Mouse (Mus musculus): ENCODE measurements around the gene Prss57. TPM values are rescaled to one million over a fixed set of nuclear protein-coding genes. Genes with fewer than 3 reads are reported as not detected.
A peak's percentile ranks its signal among the peaks of the same experiment; 100 is the strongest.

Prss57 gene
- total and polyA plus RNA-seq, 3 experiments = 0.05 TPM; not detected in 2

DNA sequence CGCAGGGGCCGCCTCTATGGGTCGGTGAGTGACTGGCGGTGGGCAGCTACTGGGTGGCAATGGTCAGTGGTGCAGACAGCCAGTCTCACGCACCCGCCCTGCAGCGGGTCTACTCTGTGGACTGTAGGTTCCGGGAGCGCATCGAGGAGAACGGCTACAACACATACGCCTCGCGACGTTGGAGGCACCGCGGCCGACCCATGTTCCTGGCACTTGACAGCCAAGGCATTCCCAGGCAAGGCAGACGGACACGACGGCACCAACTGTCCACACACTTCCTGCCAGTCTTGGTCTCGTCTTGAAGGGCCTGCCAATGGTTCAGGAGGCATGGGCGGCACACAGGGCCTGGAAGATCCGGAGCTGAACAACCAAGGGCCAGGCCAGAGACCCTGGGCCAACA is 34.1 kb downstream of the Prss57 start:
- Histone ChIP-seq H3K9me3 (replicated peaks) (0 out of 2 replicates have a peak, but pooled peaks cover 3% of the 10 kb centered on the region), H3K4me3 (ENCODE audit: low read depth, low read length) (no peak overlapping the region), H3K36me3 (replicated peaks) (peaks cover 66% of the 10 kb centered on the region), H3K27me3 (ENCODE audit: insufficient read depth, low read length) (peaks cover 8% of the 10 kb centered on the region), H3K4me1 (ENCODE audit: insufficient read depth, low read depth, low read length) (peaks cover 15% of the 10 kb centered on the region)
- TF ChIP-seq GATA1 (IDR thresholded peaks at IDR 0.05; ENCODE audit: borderline replicate concordance, low read length) (no peak), TAL1 (conservative IDR thresholded peaks at IDR 0.05; ENCODE audit: low read depth, low read length) (no peak), POLR2AphosphoS5 (IDR thresholded peaks at IDR 0.05; ENCODE audit: insufficient replicate concordance, low read depth, low read length) (no peak), GATA2 (IDR thresholded peaks at IDR 0.05; ENCODE audit: borderline replicate concordance, low read depth, low read length) (no peak), CTCF (IDR thresholded peaks at IDR 0.05; ENCODE audit: low read depth, low read length) (no peak)
- no peak for ATAC-seq (ENCODE audit: extremely low read depth, insufficient number of reproducible peaks, low FRiP score, poor library complexity, severe bottlenecking)
- no peak for DNase-seq (ENCODE audit: low spot score)

DNA sequence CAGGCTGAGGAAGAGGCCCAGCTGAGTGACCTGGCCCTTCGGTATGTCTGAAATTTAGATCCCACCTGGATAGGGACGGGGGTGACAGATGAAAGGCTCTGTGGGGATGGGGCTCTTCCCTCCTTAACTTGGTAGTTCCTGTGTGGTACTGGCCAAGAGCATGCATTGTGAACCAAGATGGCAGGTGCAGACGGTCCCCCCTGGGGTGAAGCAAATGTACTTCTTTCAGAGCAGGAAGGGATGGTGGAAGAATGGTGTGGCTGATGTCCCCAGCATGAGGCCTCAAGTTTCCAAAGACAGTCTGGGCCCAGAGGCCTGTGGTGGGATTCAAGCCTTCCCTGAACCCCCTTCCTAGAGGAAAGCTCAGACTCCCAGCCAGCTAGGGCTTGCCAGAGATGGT is 34.9 kb downstream of the Prss57 start:
- Histone ChIP-seq H3K27me3 (ENCODE audit: insufficient read depth, low read length) (peaks cover 11% of the 10 kb centered on the region), H3K9me3 (replicated peaks) (0 out of 2 replicates have a peak, but pooled peaks cover 3% of the 10 kb centered on the region), H3K4me1 (ENCODE audit: insufficient read depth, low read depth, low read length) (peaks cover 15% of the 10 kb centered on the region), H3K4me3 (ENCODE audit: low read depth, low read length) (no peak overlapping the region), H3K36me3 (replicated peaks) (peaks cover 57% of the 10 kb centered on the region)
- ATAC-seq (ENCODE audit: extremely low read depth, insufficient number of reproducible peaks, low FRiP score, poor library complexity, severe bottlenecking) (no peak), DNase-seq (ENCODE audit: low spot score) (no peak)
- no peak for TF ChIP-seq POLR2AphosphoS5 (IDR thresholded peaks at IDR 0.05; ENCODE audit: insufficient replicate concordance, low read depth, low read length)

DNA sequence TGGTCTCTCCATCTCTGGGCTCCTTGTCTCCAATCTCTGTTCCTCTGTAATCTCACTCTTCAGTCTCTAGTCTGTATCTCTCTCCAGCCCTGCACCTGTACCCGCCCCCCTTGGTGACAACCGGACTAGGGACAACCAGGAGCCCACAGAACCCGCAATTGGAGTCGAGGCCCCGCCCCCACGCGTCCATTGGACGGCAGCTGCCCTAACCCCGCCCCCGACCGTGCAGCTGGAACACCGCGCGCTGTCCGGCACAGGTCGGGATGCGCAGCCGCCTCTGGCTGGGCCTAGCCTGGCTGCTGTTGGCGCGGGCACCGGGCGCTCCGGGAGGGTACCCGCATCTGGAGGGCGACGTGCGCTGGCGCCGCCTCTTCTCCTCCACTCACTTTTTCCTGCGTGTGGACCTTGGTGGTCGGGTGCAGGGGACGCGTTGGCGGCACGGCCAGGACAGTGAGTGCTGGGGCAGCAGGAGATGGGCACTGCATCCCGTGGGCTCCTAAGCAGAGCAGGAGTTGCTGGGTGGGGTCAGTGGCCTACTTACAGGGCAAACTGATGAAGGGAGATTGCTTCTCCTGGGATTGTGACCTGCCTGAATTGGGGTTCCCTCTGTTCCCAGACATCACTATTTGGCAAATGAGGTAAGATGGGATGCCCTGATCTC is 35.8 kb downstream of the Prss57 start, which contains the start of gene Fgf22:
Gene Fgf22, plus strand, starts transcription at position 221 of the 661 bp plus-strand sequence.
- TF ChIP-seq POLR2AphosphoS5 (IDR thresholded peaks at IDR 0.05; ENCODE audit: insufficient replicate concordance, low read depth, low read length) = no peak
- TF ChIP-seq TAL1 (conservative IDR thresholded peaks at IDR 0.05; ENCODE audit: low read depth, low read length) = no peak
- TF ChIP-seq CTCF (IDR thresholded peaks at IDR 0.05; ENCODE audit: low read depth, low read length) = no peak
- no peak for TF ChIP-seq GATA2 (IDR thresholded peaks at IDR 0.05; ENCODE audit: borderline replicate concordance, low read depth, low read length)
- no peak for TF ChIP-seq GATA1 (IDR thresholded peaks at IDR 0.05; ENCODE audit: borderline replicate concordance, low read length)
- Histone ChIP-seq H3K27me3 (ENCODE audit: insufficient read depth, low read length) (peaks cover 11% of the 10 kb centered on the region), H3K4me1 (ENCODE audit: insufficient read depth, low read depth, low read length) (peaks cover 15% of the 10 kb centered on the region), H3K36me3 (replicated peaks) (peaks cover 49% of the 10 kb centered on the region), H3K9me3 (replicated peaks) (0 out of 2 replicates have a peak, but pooled peaks cover 3% of the 10 kb centered on the region), H3K4me3 (ENCODE audit: low read depth, low read length) (peak within 1 kb of the TSS; percentile 27; the same call in 1 of the 2 replicates)
- ATAC-seq (ENCODE audit: extremely low read depth, insufficient number of reproducible peaks, low FRiP score, poor library complexity, severe bottlenecking) = no peak
- DNase-seq (ENCODE audit: low spot score) = no peak

- H3K27me3 ChIP-seq (ENCODE audit: insufficient read depth, low read length) = peaks cover 7% of the 10 kb centered on the region
- TF ChIP-seq GATA2 (IDR thresholded peaks at IDR 0.05; ENCODE audit: borderline replicate concordance, low read depth, low read length) = no peak
- no peak for TF ChIP-seq GATA1 (IDR thresholded peaks at IDR 0.05; ENCODE audit: borderline replicate concordance, low read length)
- no peak for TF ChIP-seq TAL1 (conservative IDR thresholded peaks at IDR 0.05; ENCODE audit: low read depth, low read length)
- no peak for TF ChIP-seq CTCF (IDR thresholded peaks at IDR 0.05; ENCODE audit: low read depth, low read length)
- TF ChIP-seq POLR2AphosphoS5 (IDR thresholded peaks at IDR 0.05; ENCODE audit: insufficient replicate concordance, low read depth, low read length) = no peak
- ATAC-seq (ENCODE audit: extremely low read depth, insufficient number of reproducible peaks, low FRiP score, poor library complexity, severe bottlenecking) (no peak), DNase-seq (ENCODE audit: low spot score) (no peak)
- no peak overlapping the region for H3K4me3 ChIP-seq (ENCODE audit: low read depth, low read length)
- peaks cover 32% of the 10 kb centered on the region for H3K4me1 ChIP-seq (ENCODE audit: insufficient read depth, low read depth, low read length)
- peaks cover 20% of the 10 kb centered on the region for H3K36me3 ChIP-seq (replicated peaks)
- no peaks in the 10 kb centered on the region for H3K9me3 ChIP-seq (replicated peaks)
Measured at GRCm38 (mm10) chr10:79748496-79748895, 42.3 kb downstream of the Prss57 start.

DNA sequence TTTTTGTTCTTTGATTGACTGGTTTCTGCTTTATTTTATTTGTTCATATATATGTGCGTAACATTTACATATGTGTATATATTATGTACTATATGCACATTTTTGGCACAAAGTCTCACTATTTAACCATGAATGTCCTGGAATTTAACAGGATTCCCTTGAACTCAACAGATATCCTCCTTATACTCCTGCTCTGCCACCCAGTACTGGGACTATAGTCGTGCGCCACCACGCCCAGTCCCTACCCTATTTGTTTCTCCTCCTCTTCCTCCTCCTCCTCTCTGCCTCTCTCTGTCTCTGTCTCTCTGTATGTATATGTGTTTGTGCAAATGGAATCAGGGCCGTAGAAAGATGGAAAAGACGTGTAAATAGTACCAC is 44.0 kb downstream of the Prss57 start:
- Histone ChIP-seq H3K4me1 (ENCODE audit: insufficient read depth, low read depth, low read length) (peaks cover 32% of the 10 kb centered on the region), H3K36me3 (replicated peaks) (peaks cover 37% of the 10 kb centered on the region), H3K9me3 (replicated peaks) (no peaks in the 10 kb centered on the region), H3K27me3 (ENCODE audit: insufficient read depth, low read length) (peaks cover 4% of the 10 kb centered on the region), H3K4me3 (ENCODE audit: low read depth, low read length) (peak overlapping the region; percentile 74; the same call in 1 of the 2 replicates)
- no peak for TF ChIP-seq TAL1 (conservative IDR thresholded peaks at IDR 0.05; ENCODE audit: low read depth, low read length)
- no peak for TF ChIP-seq GATA1 (IDR thresholded peaks at IDR 0.05; ENCODE audit: borderline replicate concordance, low read length)
- TF ChIP-seq CTCF (IDR thresholded peaks at IDR 0.05; ENCODE audit: low read depth, low read length) = no peak
- TF ChIP-seq GATA2 (IDR thresholded peaks at IDR 0.05; ENCODE audit: borderline replicate concordance, low read depth, low read length) = no peak
- TF ChIP-seq POLR2AphosphoS5 (IDR thresholded peaks at IDR 0.05; ENCODE audit: insufficient replicate concordance, low read depth, low read length) = no peak
- DNase-seq (ENCODE audit: low spot score) (no peak), ATAC-seq (ENCODE audit: extremely low read depth, insufficient number of reproducible peaks, low FRiP score, poor library complexity, severe bottlenecking) (no peak)

DNA sequence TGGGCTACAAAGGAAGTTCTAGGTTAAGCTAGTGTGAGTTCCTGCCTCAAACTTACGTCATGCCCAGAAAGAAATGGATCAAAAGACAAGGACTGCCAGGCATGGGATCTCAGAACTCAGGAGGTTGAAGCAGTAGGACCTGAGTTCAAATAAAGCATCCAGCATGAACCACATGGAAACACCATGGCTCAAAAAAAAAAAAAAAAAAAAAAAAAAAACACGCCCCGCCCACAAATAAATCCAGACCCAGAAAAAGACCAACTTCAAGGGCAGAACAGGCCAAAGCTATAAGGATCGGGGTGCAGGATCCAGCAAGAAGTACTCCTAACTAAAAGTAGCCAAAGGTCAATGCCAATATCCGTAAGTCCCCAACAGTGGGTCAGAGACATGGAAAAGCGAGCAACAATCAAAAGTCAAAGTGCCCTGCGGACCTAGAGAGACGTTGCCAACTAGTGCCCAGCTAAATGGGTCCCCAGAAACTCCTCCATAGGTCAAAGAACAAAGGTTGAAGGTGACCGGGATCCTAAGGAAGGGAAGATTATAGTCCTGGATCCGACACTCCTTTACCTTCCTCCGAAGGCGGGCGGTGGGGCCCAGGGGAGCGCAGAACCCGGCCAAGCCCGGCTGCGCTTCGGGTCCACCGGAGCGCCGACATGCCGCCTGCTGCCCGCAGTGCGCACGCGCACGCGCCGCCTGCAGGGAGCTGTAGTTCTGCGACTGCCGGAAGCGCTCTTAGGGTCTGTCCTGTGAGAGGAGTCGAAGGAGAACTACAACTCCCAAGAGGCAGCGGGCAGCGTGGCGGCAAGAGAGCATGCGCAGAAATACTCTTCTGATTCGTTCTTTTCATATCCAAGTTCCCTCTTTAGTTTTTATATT is 44.6 kb downstream of the Prss57 start, which contains the start of gene Polrmt:
Gene Polrmt, minus strand, starts transcription at position 684 of the 876 bp plus-strand sequence.
- H3K4me3 ChIP-seq (ENCODE audit: low read depth, low read length) = peak within 1 kb of the TSS; percentile 74
- H3K27me3 ChIP-seq (ENCODE audit: insufficient read depth, low read length) = no peaks in the 10 kb centered on the region
- TF ChIP-seq GATA1 (IDR thresholded peaks at IDR 0.05; ENCODE audit: borderline replicate concordance, low read length) (no peak), GATA2 (IDR thresholded peaks at IDR 0.05; ENCODE audit: borderline replicate concordance, low read depth, low read length) (no peak), CTCF (IDR thresholded peaks at IDR 0.05; ENCODE audit: low read depth, low read length) (no peak), POLR2AphosphoS5 (IDR thresholded peaks at IDR 0.05; ENCODE audit: insufficient replicate concordance, low read depth, low read length) (no peak), TAL1 (conservative IDR thresholded peaks at IDR 0.05; ENCODE audit: low read depth, low read length) (no peak)
- ATAC-seq (ENCODE audit: extremely low read depth, insufficient number of reproducible peaks, low FRiP score, poor library complexity, severe bottlenecking) (peak; percentile 96), DNase-seq (ENCODE audit: low spot score) (peak; percentile 95)
- H3K9me3 ChIP-seq (replicated peaks) = no peaks in the 10 kb centered on the region
- peaks cover 43% of the 10 kb centered on the region for H3K36me3 ChIP-seq (replicated peaks)
- peaks cover 32% of the 10 kb centered on the region for H3K4me1 ChIP-seq (ENCODE audit: insufficient read depth, low read depth, low read length)

Data from G1E (cell line).